Mouse (Mus musculus) hindbrain, embryonic 11.5 days (tissue): ENCODE results near the gene Cep57l1. TPM values are rescaled to one million over a fixed set of nuclear protein-coding genes. Genes with fewer than 3 reads are reported as not detected.

Experiments used
- ATAC-seq: fragments of 200-750 bp; cut with Nextera tagmentation; 2 replicates; pipeline ENCODE4 v1.8.0; 2017; ENCODE audit warnings: mild to moderate bottlenecking, moderate TSS enrichment, moderate library complexity; ENCODE audit not compliant: low FRiP score
- DNase-seq: peaks from one replicate; pipeline ENCODE4 v3.0.0-alpha.2; 2015; ENCODE audit warnings: low spot score
- H3K27ac ChIP-seq: fragments of 300-500 bp; sonication (generic); 2 replicates; pipeline ENCODE4 v1.5.1; 2014; ENCODE audit warnings: mild to moderate bottlenecking, low read depth, low read length
- H3K27me3 ChIP-seq: fragments of 300-500 bp; sonication (generic); 2 replicates; pipeline ENCODE4 v1.6.1; 2014; ENCODE audit warnings: mild to moderate bottlenecking, low read length, moderate library complexity, mixed read lengths; ENCODE audit not compliant: control insufficient read depth, insufficient read depth
- H3K36me3 ChIP-seq: fragments of 300-500 bp; sonication (generic); 2 replicates; pipeline ENCODE4 v1.6.1; 2014; ENCODE audit warnings: mild to moderate bottlenecking, low read length, moderate library complexity, mixed read lengths; ENCODE audit not compliant: control insufficient read depth, insufficient read depth
- H3K4me1 ChIP-seq: fragments of 300-500 bp; sonication (generic); replicated peaks from 2 replicates; pipeline ENCODE4 v1.6.1; 2014; ENCODE audit warnings: low read length, mixed read lengths; ENCODE audit not compliant: control insufficient read depth, insufficient read depth
- H3K4me2 ChIP-seq: fragments of 300-500 bp; sonication (generic); replicated peaks from 2 replicates; pipeline ENCODE4 v1.6.1; 2014; ENCODE audit warnings: mild to moderate bottlenecking, low read depth, low read length
- H3K4me3 ChIP-seq: fragments of 300-500 bp; sonication (generic); 2 replicates; pipeline ENCODE4 v1.5.1; 2014; ENCODE audit warnings: low read depth, low read length
- H3K9ac ChIP-seq: fragments of 300-500 bp; sonication (generic); 2 replicates; pipeline ENCODE4 v1.6.1; 2014; ENCODE audit warnings: low read depth, low read length
- H3K9me3 ChIP-seq: fragments of 300-500 bp; sonication (generic); 2 replicates; pipeline ENCODE4 v1.6.1; 2016; ENCODE audit warnings: low read length; ENCODE audit not compliant: control insufficient read depth
- WGBS: fragments of 180-500 bp; shearing (Covaris S2); extraction: QIAGEN DNeasy Blood & Tissue Kit; methylation state at CpG from one replicate; pipeline ENCODE4 v1.1.7; 2014; 5-methylcytosine and 5-hydroxymethylcytosine counted together
- polyA plus RNA-seq: library from polyadenylated mRNA; unstranded; fragments of >200 nt; fragmentation: Nextera tagmentation; extraction: Ambion mirVana; gene quantifications from 2 replicates; pipeline ENCODE4 v1.2.1, GENCODE M21; 2014

Gene Cep57l1
- polyA plus RNA-seq, 1 experiment from 2014 or later = 22.1 TPM

GRCm38 (mm10) chr10:41711467-41711866 is 98.2 kb downstream of the Cep57l1 start:
- ATAC-seq = no peak
- Histone ChIP-seq H3K27ac (no peak overlapping the region), H3K36me3 (no peaks in the 10 kb centered on the region), H3K9ac (no peak overlapping the region), H3K9me3 (no peaks in the 10 kb centered on the region), H3K4me2 (no peak overlapping the region), H3K4me3 (no peak overlapping the region), H3K27me3 (no peaks in the 10 kb centered on the region), H3K4me1 (peaks cover 6% of the 10 kb centered on the region; the same call in 1 of the 2 replicates)
- 45% methylated on average over 7 of the region's 7 CpGs for WGBS
- DNase-seq = no peak

- H3K9ac ChIP-seq = no peak overlapping the region
- ATAC-seq (no peak), DNase-seq (no peak)
- no peak overlapping the region for H3K27ac ChIP-seq
- WGBS = 95% methylated on average over 8 of the region's 8 CpGs
- no peak overlapping the region for H3K4me3 ChIP-seq
- no peaks in the 10 kb centered on the region for H3K27me3 ChIP-seq
- peaks cover 5% of the 10 kb centered on the region; the same call in 1 of the 2 replicates for H3K4me1 ChIP-seq
- no peaks in the 10 kb centered on the region for H3K36me3 ChIP-seq
- no peak overlapping the region for H3K4me2 ChIP-seq
- H3K9me3 ChIP-seq = no peaks in the 10 kb centered on the region
These were observed 98.9 kb downstream of the Cep57l1 start for GRCm38 (mm10) chr10:41710773-41711172.

DNA sequence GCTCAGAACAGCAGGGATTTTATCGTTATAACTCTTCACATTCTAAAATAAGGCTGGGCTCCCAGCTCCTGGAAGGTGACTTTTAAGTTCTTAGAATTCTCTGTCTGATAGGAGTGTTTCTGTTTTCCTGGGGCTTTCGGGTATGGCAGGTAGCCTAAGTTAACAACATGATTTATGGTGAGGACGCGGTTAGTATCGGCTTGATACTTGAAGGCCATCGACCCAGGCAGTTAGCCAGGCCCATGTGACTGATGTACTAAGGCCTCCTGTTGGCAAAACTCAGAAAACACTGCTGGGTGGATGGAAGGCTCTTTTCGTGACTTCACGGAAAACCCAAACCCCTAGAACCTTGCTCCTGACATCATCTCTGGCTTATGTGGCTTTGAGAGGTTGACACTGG is 100.3 kb downstream of the Cep57l1 start:
- H3K36me3 ChIP-seq = no peaks in the 10 kb centered on the region
- WGBS = 92% methylated on average over 8 of the region's 8 CpGs
- ATAC-seq = no peak
- DNase-seq = no peak
- no peaks in the 10 kb centered on the region for H3K9me3 ChIP-seq
- no peaks in the 10 kb centered on the region for H3K4me1 ChIP-seq
- H3K4me3 ChIP-seq = no peak overlapping the region
- H3K27me3 ChIP-seq = no peaks in the 10 kb centered on the region
- no peak overlapping the region for H3K27ac ChIP-seq
- H3K9ac ChIP-seq = no peak overlapping the region
- H3K4me2 ChIP-seq = no peak overlapping the region

DNA sequence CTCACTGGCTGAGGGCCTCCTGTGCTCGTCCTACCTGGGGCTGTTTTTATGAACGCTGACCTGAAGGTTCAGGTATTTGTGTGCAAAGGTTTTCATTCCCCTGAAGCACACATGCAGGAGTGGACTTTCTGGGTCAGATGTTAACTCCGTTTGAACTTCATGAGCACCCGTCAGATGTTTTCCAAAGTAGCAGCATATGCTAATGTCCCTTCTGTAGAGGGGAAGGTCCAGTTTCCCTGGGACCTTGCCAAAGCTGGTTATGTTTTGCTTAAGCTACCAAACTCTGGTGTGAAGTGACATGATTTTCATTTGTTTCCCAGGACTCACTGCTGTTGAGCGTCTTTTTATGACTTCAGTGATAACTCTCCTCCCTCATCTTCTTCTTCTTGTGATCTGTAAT is 110.0 kb downstream of the Cep57l1 start:
- H3K4me3 ChIP-seq = no peak overlapping the region
- H3K36me3 ChIP-seq = no peaks in the 10 kb centered on the region
- 86% methylated on average over 5 of the region's 5 CpGs for WGBS
- DNase-seq (no peak), ATAC-seq (no peak)
- no peaks in the 10 kb centered on the region for H3K9me3 ChIP-seq
- no peaks in the 10 kb centered on the region for H3K27me3 ChIP-seq
- H3K27ac ChIP-seq = no peak overlapping the region
- H3K4me2 ChIP-seq = no peak overlapping the region
- no peaks in the 10 kb centered on the region for H3K4me1 ChIP-seq
- no peak overlapping the region for H3K9ac ChIP-seq

DNA sequence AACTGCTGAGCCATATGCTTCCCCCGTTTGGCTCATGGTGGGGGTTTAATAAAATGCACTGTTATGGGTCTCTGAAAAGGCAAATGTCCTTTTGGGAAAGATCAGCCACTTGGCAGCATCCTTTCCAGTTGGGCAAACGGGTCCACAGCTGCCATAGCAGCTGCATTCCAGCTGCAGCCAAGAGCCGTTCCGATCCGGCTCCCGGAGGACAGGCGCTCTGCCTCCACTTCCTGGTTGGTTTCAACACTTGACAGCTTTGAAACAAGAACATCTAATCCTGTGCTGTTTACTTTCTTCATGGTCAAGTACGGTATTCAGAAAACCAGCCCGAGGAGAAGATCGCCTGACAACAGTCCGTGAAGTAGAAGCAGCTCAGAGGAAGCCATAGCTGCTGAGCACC is 112.6 kb downstream of the Cep57l1 start:
- ATAC-seq = no peak
- Histone ChIP-seq H3K4me2 (no peak overlapping the region), H3K36me3 (no peaks in the 10 kb centered on the region), H3K27me3 (no peaks in the 10 kb centered on the region), H3K4me1 (no peaks in the 10 kb centered on the region), H3K9me3 (no peaks in the 10 kb centered on the region), H3K9ac (no peak overlapping the region), H3K27ac (no peak overlapping the region), H3K4me3 (no peak overlapping the region)
- DNase-seq = no peak
- WGBS = 82% methylated on average over 11 of the region's 11 CpGs

GRCm38 (mm10) chr10:41690978-41691377 is 118.7 kb downstream of the Cep57l1 start:
- H3K27ac ChIP-seq = no peak overlapping the region
- H3K4me2 ChIP-seq = no peak overlapping the region
- no peaks in the 10 kb centered on the region for H3K9me3 ChIP-seq
- H3K27me3 ChIP-seq = no peaks in the 10 kb centered on the region
- ATAC-seq (no peak), DNase-seq (no peak)
- no peaks in the 10 kb centered on the region for H3K36me3 ChIP-seq
- WGBS = 71% methylated on average over 4 of the region's 4 CpGs
- H3K4me3 ChIP-seq = no peak overlapping the region
- no peak overlapping the region for H3K9ac ChIP-seq
- no peaks in the 10 kb centered on the region for H3K4me1 ChIP-seq

DNA sequence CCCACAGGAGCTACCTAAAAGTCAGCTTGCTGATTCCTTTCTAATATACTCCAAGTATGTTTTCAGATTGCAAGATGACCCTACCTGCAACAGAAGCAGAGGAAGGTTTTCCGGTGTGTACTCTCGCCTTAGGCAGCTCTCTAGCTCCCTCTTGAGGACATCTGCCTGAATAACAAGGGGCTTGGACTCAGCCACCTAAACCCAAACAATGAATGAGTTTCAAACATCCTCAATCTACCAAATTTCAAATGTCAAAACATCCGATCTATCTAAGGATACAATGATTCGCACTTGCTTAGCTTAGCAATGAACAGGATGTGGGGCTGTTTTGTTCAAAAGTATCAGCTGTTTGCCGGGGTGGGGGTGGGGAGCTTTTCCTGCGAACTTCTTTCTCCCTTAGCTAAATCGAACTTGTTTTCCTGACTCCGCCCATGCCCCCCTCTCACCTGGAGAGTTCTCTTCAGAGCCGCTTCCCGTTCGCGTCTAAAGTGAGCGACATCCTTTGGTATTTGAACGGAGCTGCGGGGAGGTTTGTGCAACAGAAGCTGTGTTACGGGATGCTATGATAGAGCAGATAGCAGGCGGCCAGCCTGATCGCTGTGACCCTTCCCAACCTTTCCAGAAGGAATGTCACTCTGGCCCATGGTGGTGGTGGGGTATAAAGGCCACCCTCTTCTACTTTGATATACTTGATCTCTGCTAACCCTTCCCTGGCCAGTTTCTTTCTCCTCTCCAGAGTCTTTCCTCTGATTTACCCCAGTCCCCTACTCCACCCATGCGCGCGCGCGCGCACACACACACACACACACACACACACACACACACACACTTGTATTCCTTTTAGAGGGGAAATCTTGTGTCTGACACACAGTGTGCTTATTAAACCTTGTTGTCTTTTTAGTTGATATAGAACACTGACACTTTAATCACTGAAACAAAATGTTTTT is 119.5 kb downstream of the Cep57l1 start:
- Histone ChIP-seq H3K27me3 (no peaks in the 10 kb centered on the region), H3K36me3 (no peaks in the 10 kb centered on the region), H3K9me3 (no peaks in the 10 kb centered on the region), H3K27ac (no peak overlapping the region), H3K4me3 (peak overlapping the region; percentile 34), H3K4me1 (no peaks in the 10 kb centered on the region), H3K4me2 (peak overlapping the region; percentile 71), H3K9ac (peak overlapping the region; percentile 45; the same call in 1 of the 2 replicates)
- no peak for ATAC-seq
- 23% methylated on average over 24 of the region's 24 CpGs for WGBS
- DNase-seq = peak; percentile 85

DNA sequence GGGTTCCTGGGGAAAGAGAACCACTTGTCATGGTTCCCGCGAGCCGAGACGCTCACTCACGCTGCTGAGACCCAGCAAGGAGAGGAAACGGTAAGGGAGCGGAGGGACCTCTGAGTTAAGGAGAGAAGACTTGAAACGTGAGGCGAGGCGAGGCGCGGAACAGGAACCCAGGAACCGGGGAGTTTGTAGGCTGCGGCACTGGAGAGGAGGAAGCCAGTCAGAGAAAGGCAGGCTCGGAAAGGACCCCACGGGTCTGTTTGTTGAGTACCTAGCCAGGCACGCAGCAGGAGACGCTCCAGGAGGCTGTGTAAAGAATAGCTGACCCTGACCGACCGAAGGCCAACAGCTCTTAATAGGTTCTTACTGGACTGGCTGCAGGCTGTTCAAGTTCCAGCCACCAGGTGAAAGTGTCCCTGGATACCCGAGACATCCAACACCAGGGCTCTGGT is 125.1 kb downstream of the Cep57l1 start:
- Histone ChIP-seq H3K4me3 (no peak overlapping the region), H3K4me2 (peak overlapping the region; percentile 2), H3K4me1 (no peaks in the 10 kb centered on the region), H3K9me3 (no peaks in the 10 kb centered on the region), H3K36me3 (no peaks in the 10 kb centered on the region), H3K27me3 (no peaks in the 10 kb centered on the region), H3K9ac (no peak overlapping the region), H3K27ac (no peak overlapping the region)
- DNase-seq (peak; percentile 24), ATAC-seq (no peak)
- 5% methylated on average over 21 of the region's 21 CpGs for WGBS
